Mouse (Mus musculus) forebrain, embryonic 14.5 days (tissue): ENCODE data around the gene Sobp. TPM values are rescaled to one million over a fixed set of nuclear protein-coding genes. Genes with fewer than 3 reads are reported as not detected.

Experiments used
- ATAC-seq: fragments of 200-750 bp; cut with Nextera tagmentation; 2 replicates; pipeline ENCODE4 v1.8.0; 2017; ENCODE audit warnings: mild to moderate bottlenecking, moderate library complexity
- DNase-seq: peaks from one replicate; pipeline ENCODE4 v3.0.0-alpha.2; 2015; ENCODE audit warnings: low spot score
- H3K27ac ChIP-seq: fragments of 300-500 bp; sonication (generic); 2 replicates; pipeline ENCODE4 v1.5.1; 2014; ENCODE audit warnings: low read depth, mild to moderate bottlenecking, control low read depth, low read length, moderate library complexity
- H3K27me3 ChIP-seq: fragments of 300-500 bp; sonication (generic); replicated peaks from 2 replicates; pipeline ENCODE4 v1.6.1; 2014; ENCODE audit warnings: low read length, control low read depth, mixed read lengths; ENCODE audit not compliant: control insufficient read depth, insufficient read depth
- H3K36me3 ChIP-seq: fragments of 300-500 bp; sonication (generic); 2 replicates; pipeline ENCODE4 v1.6.1; 2014; ENCODE audit warnings: low read length, control low read depth; ENCODE audit not compliant: control insufficient read depth, insufficient read depth
- H3K4me1 ChIP-seq: fragments of 300-500 bp; sonication (generic); 2 replicates; pipeline ENCODE4 v1.6.1; 2014; ENCODE audit warnings: antibody characterized with exemption, low read length, control low read depth; ENCODE audit not compliant: control insufficient read depth, insufficient read depth
- H3K4me2 ChIP-seq: fragments of 300-500 bp; sonication (generic); 2 replicates; pipeline ENCODE4 v1.6.1; 2014; ENCODE audit warnings: mild to moderate bottlenecking, control low read depth, low read length
- H3K4me3 ChIP-seq: fragments of 300-500 bp; sonication (generic); 2 replicates; pipeline ENCODE4 v1.5.1; 2014; ENCODE audit warnings: low read depth, low read length, control low read depth
- H3K9ac ChIP-seq: fragments of 300-500 bp; sonication (generic); 2 replicates; pipeline ENCODE4 v1.6.1; 2014; ENCODE audit warnings: mild to moderate bottlenecking, low read length, control low read depth, moderate library complexity
- H3K9me3 ChIP-seq: fragments of 300-500 bp; sonication (generic); replicated peaks from 2 replicates; pipeline ENCODE4 v1.6.1; 2016; ENCODE audit warnings: low read length, control low read depth, mixed read lengths; ENCODE audit not compliant: control insufficient read depth
- WGBS: fragments of 180-500 bp; shearing (Covaris S2); extraction: QIAGEN DNeasy Blood & Tissue Kit; methylation state at CpG from one replicate; pipeline ENCODE4 v1.1.7; 2014; 5-methylcytosine and 5-hydroxymethylcytosine counted together
- polyA plus RNA-seq: library from polyadenylated mRNA; unstranded; fragments of >200 nt; fragmentation: Nextera tagmentation; extraction: Ambion mirVana; gene quantifications from 2 replicates; pipeline ENCODE4 v1.2.1, GENCODE M21; 2014

Sobp gene
- polyA plus RNA-seq, 1 experiment from 2014 or later = 12.8 TPM

DNA sequence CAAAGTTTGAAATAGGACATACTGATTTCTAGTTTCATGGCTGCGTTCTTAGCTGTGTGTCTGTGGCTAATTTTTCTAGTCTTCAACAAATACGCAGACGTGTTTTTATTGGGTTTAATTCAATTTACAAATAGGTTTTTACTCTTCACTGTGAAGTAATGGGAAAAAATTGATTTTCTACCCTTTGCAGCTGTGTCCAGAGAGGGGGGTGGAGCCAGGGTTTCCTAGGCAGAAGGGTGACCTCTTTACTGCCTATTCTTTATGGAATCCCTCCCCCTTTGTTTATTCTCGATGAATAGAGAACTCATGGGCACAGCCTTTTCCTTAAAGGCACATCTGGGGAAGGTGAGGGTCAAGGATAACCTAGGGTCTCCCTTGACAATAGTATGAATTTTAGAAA lies 215.6 kb downstream of the Sobp start:
- Histone ChIP-seq H3K36me3 (no peaks in the 10 kb centered on the region), H3K4me3 (no peak overlapping the region), H3K9ac (peak overlapping the region; percentile 52; the same call in 1 of the 2 replicates), H3K27ac (no peak overlapping the region), H3K4me2 (peak overlapping the region; percentile 43), H3K4me1 (0 out of 2 replicates have a peak, but pooled peaks cover 4% of the 10 kb centered on the region), H3K27me3 (no peaks in the 10 kb centered on the region), H3K9me3 (no peaks in the 10 kb centered on the region)
- ATAC-seq (no peak), DNase-seq (no peak)
- WGBS = 60% methylated on average over 4 of the region's 4 CpGs

DNA sequence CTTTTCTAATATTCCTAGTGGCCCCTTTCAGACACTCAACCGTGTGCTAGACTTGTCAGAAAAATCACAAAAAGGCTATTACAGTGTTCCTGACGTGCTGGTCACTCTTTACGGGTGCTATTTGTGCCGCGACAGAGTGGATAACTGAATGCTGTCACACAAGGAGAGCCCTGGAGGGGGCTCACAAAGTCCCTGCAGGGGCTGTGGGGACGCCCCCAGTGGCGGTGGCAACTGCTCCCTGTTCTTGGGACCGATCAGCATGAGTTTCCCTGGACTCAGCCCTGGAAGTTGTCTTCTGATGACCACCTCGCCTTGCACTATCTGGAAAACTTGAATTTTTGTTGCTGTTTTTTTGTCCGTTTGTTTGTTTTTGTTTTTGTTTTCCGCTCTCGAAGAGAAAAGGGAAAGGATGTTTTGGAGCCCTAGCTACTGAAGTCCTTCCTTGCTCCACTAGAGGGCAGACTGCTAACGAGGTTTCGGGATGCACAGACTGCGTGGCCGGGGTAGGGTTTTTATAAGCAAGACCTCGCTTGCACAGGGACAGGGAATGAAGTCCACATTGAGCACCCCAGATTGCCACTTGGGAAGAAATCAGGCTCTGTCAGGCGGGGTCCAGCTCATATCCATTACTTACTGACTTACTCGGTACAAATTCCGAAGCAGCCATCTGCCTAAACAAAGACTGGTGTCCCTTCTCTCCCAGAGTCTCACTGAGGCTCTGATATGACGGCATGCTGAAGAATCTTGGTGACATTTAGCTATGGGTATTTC lies 216.3 kb downstream of the Sobp start:
- H3K27ac ChIP-seq = no peak overlapping the region
- H3K9ac ChIP-seq = peak overlapping the region; percentile 52
- H3K27me3 ChIP-seq = no peaks in the 10 kb centered on the region
- peak overlapping the region; percentile 43 for H3K4me2 ChIP-seq
- DNase-seq (peak; percentile 91), ATAC-seq (peak; percentile 91)
- WGBS = 4% methylated on average over 21 of the region's 21 CpGs
- H3K4me3 ChIP-seq = peak overlapping the region; percentile 17
- no peaks in the 10 kb centered on the region for H3K36me3 ChIP-seq
- 0 out of 2 replicates have a peak, but pooled peaks cover 4% of the 10 kb centered on the region for H3K4me1 ChIP-seq
- H3K9me3 ChIP-seq = no peaks in the 10 kb centered on the region

DNA sequence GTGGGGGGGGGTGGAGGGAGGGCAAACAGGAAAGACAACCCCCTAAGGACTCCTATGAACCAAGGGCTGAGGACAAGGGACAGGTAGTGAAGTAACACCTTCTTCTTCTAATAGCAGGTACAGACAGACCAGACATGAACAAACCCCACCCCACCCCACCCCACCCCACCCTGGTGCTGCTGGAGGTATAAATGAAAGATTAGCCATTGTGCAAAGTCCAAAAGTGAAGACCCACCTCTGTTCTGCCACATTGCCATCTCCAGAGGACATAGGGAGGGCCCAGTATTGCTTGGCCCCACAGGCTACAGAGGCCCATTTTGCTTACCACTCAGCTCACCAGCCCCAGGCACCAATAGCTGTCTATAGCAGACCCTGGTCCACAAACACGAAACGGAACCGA lies 219.1 kb downstream of the Sobp start:
- DNase-seq (no peak), ATAC-seq (no peak)
- H3K9me3 ChIP-seq = no peaks in the 10 kb centered on the region
- H3K27me3 ChIP-seq = no peaks in the 10 kb centered on the region
- 91% methylated on average over 3 of the region's 3 CpGs for WGBS
- no peaks in the 10 kb centered on the region for H3K36me3 ChIP-seq
- H3K4me3 ChIP-seq = no peak overlapping the region
- no peak overlapping the region for H3K9ac ChIP-seq
- peaks cover 4% of the 10 kb centered on the region; the same call in 1 of the 2 replicates for H3K4me1 ChIP-seq
- no peak overlapping the region for H3K4me2 ChIP-seq
- no peak overlapping the region for H3K27ac ChIP-seq

DNA sequence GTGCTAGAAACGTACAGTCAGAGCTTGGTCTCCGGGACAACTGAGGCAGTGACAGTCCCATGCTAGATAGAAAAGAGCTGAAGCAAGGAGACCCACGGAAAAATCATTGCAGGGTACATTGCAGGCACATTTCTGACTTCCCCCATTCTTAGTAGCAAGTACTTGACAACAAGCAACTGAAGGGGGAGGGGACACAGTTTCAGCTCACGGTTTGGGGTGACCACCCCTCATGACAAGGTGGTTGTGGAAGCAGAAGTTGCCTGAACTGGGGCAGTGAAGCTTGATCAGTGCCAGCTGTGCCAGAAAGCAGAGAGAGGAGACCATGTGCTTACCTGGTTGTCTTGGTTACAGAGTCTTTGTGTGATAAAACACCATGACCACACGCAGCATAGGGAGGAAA lies 220.7 kb downstream of the Sobp start:
- WGBS = 74% methylated on average over 5 of the region's 5 CpGs
- no peak for ATAC-seq
- Histone ChIP-seq H3K4me1 (no peaks in the 10 kb centered on the region; the same call in 1 of the 2 replicates), H3K27me3 (no peaks in the 10 kb centered on the region), H3K4me2 (no peak overlapping the region), H3K9ac (no peak overlapping the region), H3K36me3 (no peaks in the 10 kb centered on the region), H3K4me3 (no peak overlapping the region), H3K9me3 (no peaks in the 10 kb centered on the region), H3K27ac (no peak overlapping the region)
- no peak for DNase-seq

Other genes with a start within 250 kb of the Sobp start
- 2.0 TPM in 2 replicates for gene 9030612E09Rik, start 174 bp upstream of the Sobp start, polyA plus RNA-seq
- 13.3 and 13.9 TPM in 2 replicates for gene Pdss2, start 47.0 kb upstream of the Sobp start, polyA plus RNA-seq